Mouse (Mus musculus): ENCODE measurements around the gene Bach1. TPM values are rescaled to one million over a fixed set of nuclear protein-coding genes. Genes with fewer than 3 reads are reported as not detected.
A peak's percentile ranks its signal among the peaks of the same experiment; 100 is the strongest.

The Bach1 gene
- polyA plus RNA-seq, 1 experiment from 2014 or later: 14.4 TPM

- H3K27ac ChIP-seq (replicated peaks): no peak overlapping the region
- H3K4me1 ChIP-seq: peaks cover 9% of the 10 kb centered on the region
- no peaks in the 10 kb centered on the region for H3K27me3 ChIP-seq (replicated peaks; ENCODE audit: low read depth, poor library complexity, severe bottlenecking)
- peaks cover 16% of the 10 kb centered on the region for H3K36me3 ChIP-seq (replicated peaks)
- DNase-seq (ENCODE audit: low spot score): no peak
- H3K9me3 ChIP-seq: no peaks in the 10 kb centered on the region
- no peak overlapping the region for H3K4me3 ChIP-seq
- 93% methylated on average over 11 of the region's 11 CpGs for WGBS
Observed at GRCm38 (mm10) chr16:87736106-87736505, 37.4 kb downstream of the Bach1 start.

- no peak overlapping the region for H3K27ac ChIP-seq (replicated peaks)
- H3K4me3 ChIP-seq: no peak overlapping the region
- H3K27me3 ChIP-seq (replicated peaks; ENCODE audit: low read depth, poor library complexity, severe bottlenecking): no peaks in the 10 kb centered on the region
- DNase-seq (ENCODE audit: low spot score): no peak
- WGBS: 77% methylated on average over 8 of the region's 8 CpGs
- peaks cover 12% of the 10 kb centered on the region; the same call in 1 of the 2 replicates for H3K36me3 ChIP-seq (replicated peaks)
- H3K9me3 ChIP-seq: no peaks in the 10 kb centered on the region
- H3K4me1 ChIP-seq: peaks cover 9% of the 10 kb centered on the region
Observed at GRCm38 (mm10) chr16:87737296-87737695, 38.6 kb downstream of the Bach1 start.

GRCm38 (mm10) chr16:87737842-87738639, 39.3 kb downstream of the Bach1 start:
- Histone ChIP-seq H3K9me3 (no peaks in the 10 kb centered on the region), H3K27ac (replicated peaks) (no peak overlapping the region), H3K4me1 (peaks cover 9% of the 10 kb centered on the region), H3K36me3 (replicated peaks) (peaks cover 12% of the 10 kb centered on the region; the same call in 1 of the 2 replicates), H3K27me3 (replicated peaks; ENCODE audit: low read depth, poor library complexity, severe bottlenecking) (no peaks in the 10 kb centered on the region), H3K4me3 (no peak overlapping the region)
- 90% methylated on average over 21 of the region's 21 CpGs for WGBS
- DNase-seq (ENCODE audit: low spot score): no peak

GRCm38 (mm10) chr16:87741034-87741715, 42.4 kb downstream of the Bach1 start:
- no peak for DNase-seq (ENCODE audit: low spot score)
- Histone ChIP-seq H3K27me3 (replicated peaks; ENCODE audit: low read depth, poor library complexity, severe bottlenecking) (no peaks in the 10 kb centered on the region), H3K27ac (replicated peaks) (no peak overlapping the region), H3K36me3 (replicated peaks) (no peaks in the 10 kb centered on the region), H3K4me3 (no peak overlapping the region), H3K9me3 (no peaks in the 10 kb centered on the region), H3K4me1 (0 out of 2 replicates have a peak, but pooled peaks cover 3% of the 10 kb centered on the region)
- 91% methylated on average over 9 of the region's 9 CpGs for WGBS

GRCm38 (mm10) chr16:87743661-87744060, 44.9 kb downstream of the Bach1 start:
- DNase-seq (ENCODE audit: low spot score): no peak
- Histone ChIP-seq H3K36me3 (replicated peaks) (no peaks in the 10 kb centered on the region), H3K27me3 (replicated peaks; ENCODE audit: low read depth, poor library complexity, severe bottlenecking) (no peaks in the 10 kb centered on the region), H3K4me1 (0 out of 2 replicates have a peak, but pooled peaks cover 3% of the 10 kb centered on the region), H3K4me3 (no peak overlapping the region), H3K9me3 (no peaks in the 10 kb centered on the region), H3K27ac (replicated peaks) (no peak overlapping the region)
- WGBS: 54% methylated on average over 3 of the region's 3 CpGs

GRCm38 (mm10) chr16:87744338-87744737, 45.6 kb downstream of the Bach1 start:
- Histone ChIP-seq H3K27ac (replicated peaks) (no peak overlapping the region), H3K36me3 (replicated peaks) (no peaks in the 10 kb centered on the region), H3K9me3 (no peaks in the 10 kb centered on the region), H3K4me1 (0 out of 2 replicates have a peak, but pooled peaks cover 3% of the 10 kb centered on the region), H3K27me3 (replicated peaks; ENCODE audit: low read depth, poor library complexity, severe bottlenecking) (no peaks in the 10 kb centered on the region), H3K4me3 (no peak overlapping the region)
- 76% methylated on average over 2 of the region's 2 CpGs for WGBS
- DNase-seq (ENCODE audit: low spot score): no peak

- H3K4me1 ChIP-seq: 0 out of 2 replicates have a peak, but pooled peaks cover 3% of the 10 kb centered on the region
- WGBS: 86% methylated on average over 8 of the region's 8 CpGs
Observed at GRCm38 (mm10) chr16:87745192-87745945, 46.6 kb downstream of the Bach1 start.

GRCm38 (mm10) chr16:87746728-87747127, 48.0 kb downstream of the Bach1 start:
- Histone ChIP-seq H3K27ac (replicated peaks) (no peak overlapping the region), H3K36me3 (replicated peaks) (no peaks in the 10 kb centered on the region), H3K4me1 (0 out of 2 replicates have a peak, but pooled peaks cover 3% of the 10 kb centered on the region), H3K9me3 (no peaks in the 10 kb centered on the region), H3K4me3 (no peak overlapping the region), H3K27me3 (replicated peaks; ENCODE audit: low read depth, poor library complexity, severe bottlenecking) (no peaks in the 10 kb centered on the region)
- WGBS: 23% methylated on average over 5 of the region's 5 CpGs
- DNase-seq (ENCODE audit: low spot score): peak; percentile 79

More at GRCm38 (mm10) chr16:87745192-87745945, 46.6 kb downstream of the Bach1 start:
- no peak for DNase-seq (ENCODE audit: low spot score)
- Histone ChIP-seq H3K36me3 (replicated peaks) (no peaks in the 10 kb centered on the region), H3K4me3 (no peak overlapping the region), H3K27me3 (replicated peaks; ENCODE audit: low read depth, poor library complexity, severe bottlenecking) (no peaks in the 10 kb centered on the region), H3K9me3 (no peaks in the 10 kb centered on the region), H3K27ac (replicated peaks) (no peak overlapping the region)

GRCm38 (mm10) chr16:87751243-87751642, 52.5 kb downstream of the Bach1 start:
- H3K27me3 ChIP-seq (replicated peaks; ENCODE audit: low read depth, poor library complexity, severe bottlenecking): no peaks in the 10 kb centered on the region

GRCm38 (mm10) chr16:87752482-87752881, 53.7 kb downstream of the Bach1 start:
- DNase-seq (ENCODE audit: low spot score): no peak
- Histone ChIP-seq H3K4me1 (no peaks in the 10 kb centered on the region), H3K27ac (replicated peaks) (no peak overlapping the region), H3K36me3 (replicated peaks) (no peaks in the 10 kb centered on the region), H3K27me3 (replicated peaks; ENCODE audit: low read depth, poor library complexity, severe bottlenecking) (no peaks in the 10 kb centered on the region), H3K9me3 (no peaks in the 10 kb centered on the region), H3K4me3 (no peak overlapping the region)
- 75% methylated on average over 13 of the region's 13 CpGs for WGBS

More at GRCm38 (mm10) chr16:87751243-87751642, 52.5 kb downstream of the Bach1 start:
- no peak overlapping the region for H3K27ac ChIP-seq (replicated peaks)
- H3K9me3 ChIP-seq: no peaks in the 10 kb centered on the region
- no peaks in the 10 kb centered on the region for H3K36me3 ChIP-seq (replicated peaks)
- DNase-seq (ENCODE audit: low spot score): no peak
- no peaks in the 10 kb centered on the region for H3K4me1 ChIP-seq
- H3K4me3 ChIP-seq: no peak overlapping the region
- 95% methylated on average over 13 of the region's 13 CpGs for WGBS

- DNase-seq (ENCODE audit: low spot score): peak; percentile 32
- H3K4me1 ChIP-seq: no peaks in the 10 kb centered on the region
Observed at GRCm38 (mm10) chr16:87754858-87755257, 56.1 kb downstream of the Bach1 start.

GRCm38 (mm10) chr16:87755915-87756314, 57.2 kb downstream of the Bach1 start:
- Histone ChIP-seq H3K27ac (replicated peaks) (no peak overlapping the region), H3K9me3 (no peaks in the 10 kb centered on the region), H3K27me3 (replicated peaks; ENCODE audit: low read depth, poor library complexity, severe bottlenecking) (no peaks in the 10 kb centered on the region), H3K4me1 (no peaks in the 10 kb centered on the region), H3K36me3 (replicated peaks) (no peaks in the 10 kb centered on the region), H3K4me3 (no peak overlapping the region)
- WGBS: 79% methylated on average over 3 of the region's 3 CpGs
- no peak for DNase-seq (ENCODE audit: low spot score)

More at GRCm38 (mm10) chr16:87754858-87755257, 56.1 kb downstream of the Bach1 start:
- no peak overlapping the region for H3K4me3 ChIP-seq
- no peak overlapping the region for H3K27ac ChIP-seq (replicated peaks)
- no peaks in the 10 kb centered on the region for H3K9me3 ChIP-seq
- 69% methylated on average over 9 of the region's 9 CpGs for WGBS
- no peaks in the 10 kb centered on the region for H3K36me3 ChIP-seq (replicated peaks)
- no peaks in the 10 kb centered on the region for H3K27me3 ChIP-seq (replicated peaks; ENCODE audit: low read depth, poor library complexity, severe bottlenecking)

Measured in embryonic facial prominence, embryonic 10.5 days (tissue).